Mouse (Mus musculus) brain, embryonic 14.5 days (tissue): ENCODE results near the gene Avl9. TPM values are rescaled to one million over a fixed set of nuclear protein-coding genes. Genes with fewer than 3 reads are reported as not detected.

ENCODE experiments used
- DNase-seq: peaks from one replicate; pipeline ENCODE4 v3.0.0-alpha.2; 2011; ENCODE audit warnings: low read depth
- CTCF ChIP-seq: fragments of 200-500 bp; IDR thresholded peaks from 2 replicates; pipeline ENCODE4 v1.5.1; 2012; ENCODE audit warnings: inconsistent platforms, mild to moderate bottlenecking, moderate library complexity, borderline replicate concordance; ENCODE audit not compliant: insufficient read depth, insufficient read length; ENCODE audit errors: extremely low read depth
- POLR2A ChIP-seq: fragments of 200-500 bp; IDR thresholded peaks from 2 replicates; pipeline ENCODE4 v1.6.1; 2012; ENCODE audit warnings: mild to moderate bottlenecking, inconsistent platforms, borderline replicate concordance; ENCODE audit not compliant: poor library complexity, insufficient read depth, insufficient read length, severe bottlenecking; ENCODE audit errors: extremely low read depth
- polyA plus RNA-seq: library from polyadenylated mRNA; depleted of rRNA; stranded (reverse); fragments of >200 nt; gene quantifications from 2 replicates; pipeline ENCODE4 v1.2.3, GENCODE M21; 2012; rRNA removed

The Avl9 gene
- polyA plus RNA-seq, 1 experiment: 34.6 TPM

DNA sequence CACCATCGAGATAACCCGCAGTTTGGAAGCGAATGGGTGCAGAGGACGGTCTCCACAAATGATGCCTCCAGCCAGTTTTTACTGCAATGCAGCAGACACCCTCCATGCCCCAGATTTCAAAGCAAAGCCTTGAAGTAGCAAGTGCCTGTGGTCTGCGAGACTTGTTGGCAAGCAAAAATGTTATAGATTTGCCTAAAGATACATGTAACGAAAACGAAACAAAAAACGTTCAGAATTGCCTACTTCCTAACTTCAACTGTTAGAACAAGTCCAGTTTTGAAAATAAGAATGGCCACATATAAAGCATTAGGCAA, 83.4 kb downstream of the Avl9 start:
- DNase-seq: no peak
- TF ChIP-seq CTCF (no peak), POLR2A (no peak)

- TF ChIP-seq CTCF (no peak), POLR2A (no peak)
- no peak for DNase-seq
Measured at GRCm38 (mm10) chr6:56805026-56805425, 90.3 kb downstream of the Avl9 start.

GRCm38 (mm10) chr6:56806195-56806594, 91.5 kb downstream of the Avl9 start:
- DNase-seq: no peak

GRCm38 (mm10) chr6:56808656-56809055, 94.0 kb downstream of the Avl9 start:
- TF ChIP-seq POLR2A (no peak), CTCF (peak; percentile 72; the same call in 1 of the 2 replicates)

More at GRCm38 (mm10) chr6:56806195-56806594, 91.5 kb downstream of the Avl9 start:
- TF ChIP-seq CTCF (no peak), POLR2A (no peak)

More at GRCm38 (mm10) chr6:56808656-56809055, 94.0 kb downstream of the Avl9 start:
- peak; percentile 84 for DNase-seq

Other genes starting within 250 kb of the Avl9 start
- gene Pde1c, start 145.8 kb upstream of the Avl9 start, polyA plus RNA-seq: 9.3 and 10.7 TPM in 2 replicates
- gene Lsm5, start 10.2 kb upstream of the Avl9 start, polyA plus RNA-seq: 67.5 and 76.0 TPM in 2 replicates
- 30.6 and 33.3 TPM in 2 replicates for gene Kbtbd2, start 82.9 kb downstream of the Avl9 start, polyA plus RNA-seq
- 25.2 and 37.5 TPM in 2 replicates for gene Fkbp9, start 117.2 kb downstream of the Avl9 start, polyA plus RNA-seq
- gene Nt5c3, start 209.0 kb downstream of the Avl9 start, polyA plus RNA-seq: 49.3 and 57.5 TPM in 2 replicates
- gene Vmn1r4, start 209.1 kb downstream of the Avl9 start, polyA plus RNA-seq: 0.41 and 0.58 TPM in 2 replicates